Mouse (Mus musculus): Measurements from ENCODE around the gene E130114P18Rik.

E130114P18Rik gene

GRCm38 (mm10) chr4:97636569-97636968, 141.3 kb downstream of the E130114P18Rik start:
- no peak for DNase-seq

GRCm38 (mm10) chr4:97635757-97636292, 142.1 kb downstream of the E130114P18Rik start:
- DNase-seq, result no peak

- DNase-seq, result no peak
Observed at GRCm38 (mm10) chr4:97635296-97635755, 142.6 kb downstream of the E130114P18Rik start.

GRCm38 (mm10) chr4:97628881-97629605, 148.8 kb downstream of the E130114P18Rik start:
- DNase-seq, result peak in 1 of 2 experiments; percentile 30

- DNase-seq, result no peak
Observed at GRCm38 (mm10) chr4:97626002-97626720, 151.7 kb downstream of the E130114P18Rik start.

- DNase-seq, result no peak
Observed at GRCm38 (mm10) chr4:97623165-97623564, 154.7 kb downstream of the E130114P18Rik start.

GRCm38 (mm10) chr4:97621731-97622130, 156.1 kb downstream of the E130114P18Rik start:
- no peak for DNase-seq

- DNase-seq, result no peak
Observed at GRCm38 (mm10) chr4:97620409-97620808, 157.5 kb downstream of the E130114P18Rik start.

- peak in 1 of 2 experiments; percentile 35 for DNase-seq
Observed at GRCm38 (mm10) chr4:97618668-97619373, 159.1 kb downstream of the E130114P18Rik start.

GRCm38 (mm10) chr4:97615031-97615430, 162.8 kb downstream of the E130114P18Rik start:
- no peak for DNase-seq

- DNase-seq, result peak; percentile 65 to 75
Observed at GRCm38 (mm10) chr4:97611251-97611847, 166.5 kb downstream of the E130114P18Rik start.

- peak; percentile 33 to 62 for DNase-seq
Observed at GRCm38 (mm10) chr4:97609831-97610727, 167.8 kb downstream of the E130114P18Rik start.

GRCm38 (mm10) chr4:97609329-97609728, 168.5 kb downstream of the E130114P18Rik start:
- DNase-seq, result no peak

GRCm38 (mm10) chr4:97608728-97609127, 169.2 kb downstream of the E130114P18Rik start:
- no peak for DNase-seq

GRCm38 (mm10) chr4:97608134-97608533, 169.7 kb downstream of the E130114P18Rik start:
- no peak for DNase-seq

GRCm38 (mm10) chr4:97607169-97607568, 170.7 kb downstream of the E130114P18Rik start:
- no peak for DNase-seq

GRCm38 (mm10) chr4:97606524-97606923, 171.4 kb downstream of the E130114P18Rik start:
- no peak for DNase-seq

GRCm38 (mm10) chr4:97602579-97602978, 175.3 kb downstream of the E130114P18Rik start:
- peak; percentile 42 to 55 for DNase-seq

GRCm38 (mm10) chr4:97600875-97601835, 176.7 kb downstream of the E130114P18Rik start:
- no peak for DNase-seq

GRCm38 (mm10) chr4:97597443-97597842, 180.4 kb downstream of the E130114P18Rik start:
- DNase-seq, result no peak

Data from cerebellum, postnatal 36 days (tissue).